Mouse (Mus musculus) forebrain, embryonic 10.5 days (tissue): ENCODE measurements around the gene Upf3b. TPM values are rescaled to one million over a fixed set of nuclear protein-coding genes. Genes with fewer than 3 reads are reported as not detected.
"Not testable (repeated sequence)": the region's sequence is repeated elsewhere in the genome, so short reads cannot be mapped to it uniquely, and the experiment has no call there.

ENCODE experiments used
- DNase-seq: peaks from one replicate; pipeline ENCODE4 v3.0.0-alpha.2; 2017; ENCODE audit warnings: low spot score; ENCODE audit errors: extremely low spot score
- H3K27ac ChIP-seq: fragments of 300-500 bp; sonication (generic); 2 replicates; pipeline ENCODE4 v1.5.1; 2016; ENCODE audit warnings: mild to moderate bottlenecking
- H3K27me3 ChIP-seq: fragments of 300-500 bp; sonication (generic); 2 replicates; pipeline ENCODE4 v1.6.1; 2016; ENCODE audit warnings: mild to moderate bottlenecking; ENCODE audit not compliant: poor library complexity, severe bottlenecking
- H3K36me3 ChIP-seq: fragments of 300-500 bp; sonication (generic); replicated peaks from 2 replicates; pipeline ENCODE4 v1.6.1; 2016; ENCODE audit warnings: mild to moderate bottlenecking, moderate library complexity
- H3K4me1 ChIP-seq: fragments of 300-500 bp; sonication (generic); 2 replicates; pipeline ENCODE4 v1.6.1; 2016
- H3K4me3 ChIP-seq: fragments of 300-500 bp; sonication (generic); 2 replicates; pipeline ENCODE4 v1.5.1; 2016; ENCODE audit warnings: mild to moderate bottlenecking, moderate library complexity
- H3K9me3 ChIP-seq: fragments of 300-500 bp; sonication (generic); 2 replicates; pipeline ENCODE4 v1.6.1; 2016; ENCODE audit warnings: mild to moderate bottlenecking, moderate library complexity
- WGBS: fragments of 180-500 bp; shearing (Covaris S2); methylation state at CpG from one replicate; pipeline ENCODE4 v1.1.7; 2016; 5-methylcytosine and 5-hydroxymethylcytosine counted together
- polyA plus RNA-seq: library from polyadenylated mRNA; unstranded; fragments of >200 nt; fragmentation: Nextera tagmentation; extraction: Ambion mirVana; gene quantifications from 2 replicates; pipeline ENCODE4 v1.2.1, GENCODE M21; 2016

The Upf3b gene
- polyA plus RNA-seq = 23.7 and 23.9 TPM in 2 replicates

DNA sequence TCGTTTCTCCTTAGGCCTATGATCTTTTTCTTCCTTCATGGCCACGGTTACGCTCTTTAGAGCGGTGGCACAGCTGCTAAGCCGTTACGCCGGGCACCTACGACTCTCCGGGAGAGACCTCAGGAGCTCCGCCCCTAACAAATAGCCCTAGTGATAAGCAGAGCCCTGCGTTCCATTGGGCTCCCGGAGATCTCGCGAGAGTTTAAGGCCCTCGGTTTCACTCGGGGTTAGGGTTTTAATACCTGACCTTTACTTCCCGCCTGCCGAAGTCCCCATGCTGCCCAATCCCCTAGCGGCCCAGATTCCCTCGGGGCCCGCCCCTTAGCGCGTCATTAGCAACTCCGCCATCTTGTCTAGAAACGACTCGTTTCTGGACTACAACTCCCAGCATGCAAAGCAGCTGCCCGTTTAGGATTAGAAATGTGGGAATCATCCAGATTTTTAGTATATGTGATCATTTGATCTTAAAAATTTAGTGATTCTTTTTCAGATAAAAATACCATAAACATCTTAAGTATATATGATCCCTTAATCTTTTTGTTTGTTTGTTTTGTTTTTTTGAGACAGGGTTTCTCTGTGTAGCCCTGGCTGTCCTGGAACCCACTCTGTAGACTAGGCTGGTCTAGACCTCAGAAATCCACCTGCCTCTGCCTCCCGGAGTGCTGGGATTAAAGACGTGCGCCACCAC is at the start of gene Upf3b:
Upf3b (minus strand) TSS at position 130 of the 688 bp plus-strand sequence.
- H3K4me3 ChIP-seq = peak within 1 kb of the TSS; percentile 63
- H3K9me3 ChIP-seq = no peaks in the 10 kb centered on the region
- DNase-seq = peak; percentile 90
- H3K36me3 ChIP-seq = peaks cover 20% of the 10 kb centered on the region
- H3K27ac ChIP-seq = peak within 1 kb of the TSS; percentile 89
- H3K4me1 ChIP-seq = no peaks in the 10 kb centered on the region
- peaks cover 1% of the 10 kb centered on the region for H3K27me3 ChIP-seq
- WGBS = 15% methylated on average over 30 of the region's 30 CpGs

DNA sequence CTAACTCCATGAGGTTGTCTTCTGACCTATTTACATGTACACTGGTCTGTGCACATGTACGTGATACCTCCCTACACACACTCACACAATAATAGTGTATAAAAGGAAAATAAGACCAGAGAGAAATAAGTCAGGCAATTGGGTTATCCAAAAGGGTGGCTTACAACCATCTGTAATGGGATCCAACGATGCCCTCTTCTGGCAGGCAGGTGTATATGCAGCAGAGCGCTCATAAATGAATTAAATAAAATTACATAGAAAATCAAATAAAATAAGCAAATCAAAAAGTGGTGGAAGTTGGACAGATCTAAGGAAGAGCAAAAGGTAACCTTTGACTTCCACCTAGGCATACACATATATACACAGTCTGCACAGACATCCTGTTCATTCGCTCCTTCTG is 47.7 kb upstream of the Upf3b start:
- H3K36me3 ChIP-seq = peaks cover 30% of the 10 kb centered on the region
- H3K27ac ChIP-seq = no peak overlapping the region
- no peak overlapping the region for H3K4me3 ChIP-seq
- no peaks in the 10 kb centered on the region for H3K27me3 ChIP-seq
- H3K4me1 ChIP-seq = no peaks in the 10 kb centered on the region
- no peak for DNase-seq
- H3K9me3 ChIP-seq = no peaks in the 10 kb centered on the region
- 66% methylated on average over 4 of the region's 4 CpGs for WGBS

DNA sequence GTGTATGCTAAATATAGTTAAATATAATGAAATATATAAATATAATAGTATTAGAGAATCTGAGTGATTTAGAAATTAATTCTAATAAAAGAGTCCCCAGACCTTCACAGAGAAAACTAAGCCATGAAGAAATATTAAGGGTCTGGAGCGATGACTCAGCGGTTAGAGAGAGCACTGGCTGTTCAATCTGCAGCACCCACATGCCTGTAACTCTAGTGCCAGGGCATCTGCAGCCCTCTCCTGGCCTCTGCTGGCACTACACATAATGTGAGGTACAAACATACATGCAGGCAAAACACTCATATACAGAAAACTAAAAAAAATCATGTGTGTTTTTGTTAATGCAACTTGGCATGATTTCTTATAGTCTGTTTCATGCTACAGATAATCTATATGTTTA is 34.8 kb upstream of the Upf3b start:
- 89% methylated on average over 2 of the region's 2 CpGs for WGBS
- Histone ChIP-seq H3K36me3 (peaks cover 49% of the 10 kb centered on the region), H3K9me3 (no peaks in the 10 kb centered on the region), H3K27me3 (no peaks in the 10 kb centered on the region), H3K4me3 (no peak overlapping the region), H3K4me1 (no peaks in the 10 kb centered on the region), H3K27ac (no peak overlapping the region)
- DNase-seq = no peak

DNA sequence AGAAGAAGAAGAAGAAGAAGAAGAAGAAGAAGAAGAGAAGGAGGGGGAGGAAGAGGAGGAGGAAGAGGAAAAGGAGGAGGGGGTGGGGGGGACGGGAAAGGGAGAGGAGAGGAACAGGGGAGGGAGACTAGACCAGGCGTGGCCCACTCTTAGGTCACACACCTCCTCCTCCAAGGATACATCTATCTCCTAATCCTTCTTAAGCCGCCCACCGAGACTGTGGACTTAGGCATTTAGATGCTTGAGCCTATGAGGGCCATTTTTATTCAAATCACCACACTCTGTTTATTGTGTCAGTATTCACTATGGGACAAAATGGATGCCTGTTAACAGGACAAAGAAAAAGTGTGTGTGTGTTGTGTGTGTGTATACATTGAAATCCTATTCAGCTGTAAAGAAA is 34.4 kb upstream of the Upf3b start:
- H3K4me1 ChIP-seq, DNase-seq, H3K4me3 ChIP-seq, H3K9me3 ChIP-seq, H3K27me3 ChIP-seq, H3K27ac ChIP-seq: not testable (repeated sequence)
- 82% methylated on average over 2 of the region's 4 CpGs for WGBS
- H3K36me3 ChIP-seq = peaks cover 49% of the 10 kb centered on the region

DNA sequence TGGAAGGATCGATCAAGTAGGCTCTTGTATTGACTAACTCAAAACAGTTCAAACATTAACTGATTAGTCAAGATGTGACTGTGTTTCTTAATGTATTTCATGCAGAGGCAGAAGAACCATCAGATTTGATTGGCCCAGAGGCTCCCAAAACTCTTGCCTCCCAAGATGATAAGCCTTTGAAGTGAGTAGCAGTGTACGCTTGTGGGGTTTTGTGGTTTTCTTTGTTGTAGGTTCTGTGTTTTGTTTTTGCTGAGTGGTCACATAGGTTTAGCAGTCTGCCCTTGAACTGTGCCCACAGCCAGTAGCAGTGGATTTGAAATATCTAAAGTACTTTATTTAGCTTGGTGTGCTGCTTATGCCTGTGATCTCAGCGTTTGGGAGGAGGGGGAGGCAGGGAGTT is 31.6 kb upstream of the Upf3b start:
- Histone ChIP-seq H3K27ac (no peak overlapping the region), H3K4me3 (no peak overlapping the region), H3K4me1 (no peaks in the 10 kb centered on the region), H3K27me3 (no peaks in the 10 kb centered on the region), H3K9me3 (no peaks in the 10 kb centered on the region), H3K36me3 (peaks cover 59% of the 10 kb centered on the region)
- 93% methylated on average over 3 of the region's 3 CpGs for WGBS
- DNase-seq = no peak

DNA sequence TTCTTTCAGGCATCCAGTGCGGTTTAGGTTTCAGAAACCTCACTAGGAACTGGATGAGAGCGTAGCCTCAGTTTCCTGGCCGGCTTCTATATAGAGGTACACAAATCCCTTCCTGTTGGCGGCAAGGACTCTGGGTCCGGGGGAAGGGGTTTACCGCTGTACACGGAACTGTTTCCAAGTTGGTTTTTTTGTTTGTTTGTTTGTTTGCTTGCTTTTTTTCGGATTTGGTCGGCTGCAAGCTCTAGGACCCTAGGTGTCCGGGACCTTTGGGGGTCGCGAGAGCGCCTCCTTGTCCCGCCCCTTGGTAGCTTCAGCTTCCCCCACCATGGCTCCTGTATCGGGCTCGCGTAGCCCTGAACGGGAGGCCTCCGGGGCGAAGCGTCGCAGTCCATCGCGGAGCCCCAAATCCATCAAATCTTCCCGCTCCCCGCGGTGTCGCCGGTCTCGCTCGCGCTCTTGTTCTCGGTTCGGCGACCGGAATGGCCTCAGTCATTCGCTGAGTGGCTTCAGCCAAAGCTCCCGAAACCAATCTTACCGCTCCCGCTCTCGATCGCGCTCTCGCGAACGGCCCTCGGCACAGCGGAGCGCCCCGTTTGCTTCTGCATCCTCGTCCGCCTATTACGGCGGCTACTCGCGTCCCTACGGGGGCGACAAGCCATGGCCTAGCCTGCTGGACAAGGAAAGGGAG is 16.7 kb upstream of the Upf3b start, which contains the start of gene Nkap:
Nkap (plus strand) TSS at position 125 of the 688 bp plus-strand sequence.
- WGBS = 16% methylated on average over 57 of the region's 58 CpGs
- Histone ChIP-seq H3K36me3 (peaks cover 8% of the 10 kb centered on the region), H3K27me3 (no peaks in the 10 kb centered on the region), H3K4me3 (peak within 1 kb of the TSS; percentile 70), H3K9me3 (no peaks in the 10 kb centered on the region), H3K4me1 (peaks cover 12% of the 10 kb centered on the region), H3K27ac (peak within 1 kb of the TSS; percentile 91)
- peak; percentile 58 for DNase-seq

DNA sequence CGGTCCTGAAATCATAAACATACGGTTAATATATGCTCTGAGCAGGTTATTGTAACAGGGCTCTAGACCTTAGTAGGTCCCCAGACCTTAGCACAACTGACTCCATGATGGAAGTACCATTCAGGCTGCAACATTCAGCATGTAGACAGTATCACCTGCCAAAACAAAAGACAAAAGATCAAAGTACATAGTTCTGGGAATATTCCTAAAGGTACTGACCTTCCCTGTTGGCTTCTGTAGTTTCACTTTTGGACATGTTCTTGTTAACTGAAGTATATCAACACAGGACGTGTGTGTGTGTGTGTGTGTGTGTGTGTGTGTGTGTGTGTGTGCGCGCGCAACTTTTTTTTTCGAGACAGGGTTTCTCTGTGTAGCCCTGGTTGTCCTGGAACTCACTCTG is 15.4 kb upstream of the Upf3b start:
- Histone ChIP-seq H3K27me3 (no peaks in the 10 kb centered on the region), H3K36me3 (no peaks in the 10 kb centered on the region; the same call in 1 of the 2 replicates), H3K27ac (no peak overlapping the region), H3K4me3 (no peak overlapping the region), H3K4me1 (peaks cover 12% of the 10 kb centered on the region), H3K9me3 (no peaks in the 10 kb centered on the region)
- no peak for DNase-seq
- 93% methylated on average over 7 of the region's 7 CpGs for WGBS

DNA sequence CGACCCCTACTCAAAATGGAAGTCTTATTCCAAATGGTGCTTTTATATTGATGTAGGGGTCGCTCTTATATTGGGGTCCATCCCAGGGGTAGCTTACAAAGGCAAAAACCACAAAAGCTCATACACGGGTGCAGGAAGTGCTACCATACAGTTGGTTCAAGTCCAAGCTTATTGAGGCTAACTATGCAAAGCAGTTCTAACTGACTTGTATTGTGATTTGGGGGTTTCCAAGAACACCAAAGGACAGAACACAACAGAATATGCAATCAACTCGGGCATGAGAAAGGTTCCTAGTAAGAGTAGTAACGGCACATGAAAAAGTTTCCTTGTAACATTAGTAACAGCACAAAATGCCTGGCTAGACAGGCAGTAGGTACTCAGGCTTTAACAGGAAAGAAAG is 10.1 kb upstream of the Upf3b start:
- 77% methylated on average over 5 of the region's 5 CpGs for WGBS
- H3K4me1 ChIP-seq = no peaks in the 10 kb centered on the region
- no peaks in the 10 kb centered on the region for H3K36me3 ChIP-seq
- peaks cover 20% of the 10 kb centered on the region for H3K27me3 ChIP-seq
- no peaks in the 10 kb centered on the region for H3K9me3 ChIP-seq
- H3K27ac ChIP-seq = no peak overlapping the region
- no peak overlapping the region for H3K4me3 ChIP-seq
- DNase-seq = no peak

DNA sequence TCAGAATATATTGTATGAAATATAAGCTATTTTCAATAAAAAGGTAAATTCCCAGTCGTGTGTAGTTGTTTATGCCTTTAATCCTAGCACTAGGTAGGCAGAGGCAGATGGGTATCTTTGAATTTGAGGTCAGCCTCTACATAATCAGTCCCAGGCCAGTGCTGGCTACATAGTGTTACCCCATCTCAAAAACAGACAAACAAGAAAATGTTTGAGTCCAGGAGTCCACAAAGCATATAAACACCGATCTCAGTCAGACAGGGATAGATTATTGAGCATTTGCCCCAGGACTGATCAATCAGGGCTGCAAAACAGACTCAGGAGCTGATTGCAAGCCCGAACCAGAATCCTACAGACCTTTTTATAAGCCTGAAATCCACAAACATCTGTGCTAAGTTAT is 9.5 kb upstream of the Upf3b start:
- DNase-seq = no peak
- WGBS = 66% methylated on average over 3 of the region's 3 CpGs
- H3K9me3 ChIP-seq = no peaks in the 10 kb centered on the region
- peaks cover 20% of the 10 kb centered on the region for H3K27me3 ChIP-seq
- H3K4me1 ChIP-seq = no peaks in the 10 kb centered on the region
- no peak overlapping the region for H3K4me3 ChIP-seq
- no peaks in the 10 kb centered on the region for H3K36me3 ChIP-seq
- H3K27ac ChIP-seq = no peak overlapping the region

DNA sequence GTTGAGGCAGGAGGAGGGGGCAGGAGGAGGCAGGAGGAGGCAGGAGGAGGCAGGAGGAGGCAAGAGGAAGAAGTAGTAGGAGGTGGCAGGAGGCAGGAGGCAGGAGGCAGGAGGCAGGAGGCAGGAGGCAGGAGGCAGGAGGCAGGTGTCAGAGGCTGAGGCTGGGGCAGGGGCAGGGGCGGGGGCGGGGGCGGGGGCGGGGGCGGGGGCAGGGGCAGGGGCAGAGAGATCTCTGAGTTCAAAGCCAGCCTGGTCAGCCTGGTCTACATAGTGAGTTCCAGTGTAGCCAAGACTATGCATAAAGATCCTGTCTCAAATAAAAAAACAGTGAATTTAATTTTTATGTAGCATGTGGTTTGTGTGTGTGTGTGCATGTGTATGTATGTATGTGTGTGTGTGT is 7.0 kb upstream of the Upf3b start:
- Histone ChIP-seq H3K4me3 (no peak overlapping the region), H3K27me3 (peaks cover 20% of the 10 kb centered on the region), H3K9me3 (no peaks in the 10 kb centered on the region), H3K4me1 (no peaks in the 10 kb centered on the region), H3K36me3 (no peaks in the 10 kb centered on the region), H3K27ac (no peak overlapping the region)
- no CpG with 5 or more reads among the region's 5 CpGs for WGBS
- DNase-seq = no peak

DNA sequence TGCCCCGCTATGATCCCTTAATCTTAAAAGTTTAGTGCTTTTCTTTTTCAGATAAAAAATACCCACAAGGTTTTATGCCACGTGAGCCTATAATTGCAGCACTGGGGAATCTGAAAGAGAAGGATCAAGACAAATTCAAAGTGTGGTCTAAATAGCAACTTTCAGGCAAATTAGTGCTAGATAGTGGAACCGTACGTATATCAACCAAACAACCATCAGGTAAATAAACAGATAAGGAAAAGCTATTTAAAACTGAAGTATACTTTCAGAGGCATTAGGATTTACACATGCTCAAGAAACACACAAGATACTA is 715 bp upstream of the Upf3b start:
- no peak for DNase-seq
- H3K27me3 ChIP-seq = peaks cover 6% of the 10 kb centered on the region
- H3K4me3 ChIP-seq = no peak overlapping the region
- no peak overlapping the region for H3K27ac ChIP-seq
- H3K9me3 ChIP-seq = no peaks in the 10 kb centered on the region
- no peaks in the 10 kb centered on the region for H3K4me1 ChIP-seq
- WGBS = 72% methylated on average over 4 of the region's 4 CpGs
- peaks cover 17% of the 10 kb centered on the region for H3K36me3 ChIP-seq

DNA sequence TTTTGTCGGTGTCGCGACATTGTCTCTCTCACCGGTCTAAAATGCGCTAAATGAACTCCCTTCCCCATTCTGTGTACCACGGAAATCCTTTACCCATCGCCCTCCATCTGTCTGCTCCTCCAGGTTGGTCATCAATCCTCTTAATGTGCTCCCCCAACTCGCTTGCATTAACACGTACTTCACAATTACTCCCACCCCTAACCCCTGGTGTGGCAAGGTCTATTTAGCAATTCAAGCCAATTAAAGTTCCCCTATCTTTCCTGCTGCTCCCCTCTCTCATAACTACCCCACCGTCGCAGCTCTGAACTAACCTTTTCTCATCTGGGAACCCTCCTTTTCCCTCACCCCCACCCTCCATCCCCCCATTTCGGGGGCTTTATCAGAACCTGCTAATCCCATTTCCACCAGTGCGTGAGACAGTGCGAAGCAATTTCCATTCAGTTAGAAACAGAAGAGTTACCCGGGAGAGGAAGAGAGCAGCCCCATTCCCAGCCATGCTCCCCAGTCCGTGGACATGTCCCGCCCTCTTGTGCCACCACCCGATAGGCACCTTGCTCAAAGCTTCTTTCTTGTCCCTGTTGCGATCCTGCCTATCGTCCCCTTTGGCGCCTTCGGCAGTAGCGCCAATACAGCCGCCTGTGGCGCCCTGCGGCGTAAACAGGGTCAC is 463 bp downstream of the Upf3b start:
- WGBS = 12% methylated on average over 27 of the region's 27 CpGs
- no peak for DNase-seq
- Histone ChIP-seq H3K9me3 (no peaks in the 10 kb centered on the region), H3K36me3 (peaks cover 24% of the 10 kb centered on the region), H3K4me1 (no peaks in the 10 kb centered on the region), H3K4me3 (peak overlapping the region; percentile 63), H3K27ac (peak overlapping the region; percentile 89), H3K27me3 (no peaks in the 10 kb centered on the region)

DNA sequence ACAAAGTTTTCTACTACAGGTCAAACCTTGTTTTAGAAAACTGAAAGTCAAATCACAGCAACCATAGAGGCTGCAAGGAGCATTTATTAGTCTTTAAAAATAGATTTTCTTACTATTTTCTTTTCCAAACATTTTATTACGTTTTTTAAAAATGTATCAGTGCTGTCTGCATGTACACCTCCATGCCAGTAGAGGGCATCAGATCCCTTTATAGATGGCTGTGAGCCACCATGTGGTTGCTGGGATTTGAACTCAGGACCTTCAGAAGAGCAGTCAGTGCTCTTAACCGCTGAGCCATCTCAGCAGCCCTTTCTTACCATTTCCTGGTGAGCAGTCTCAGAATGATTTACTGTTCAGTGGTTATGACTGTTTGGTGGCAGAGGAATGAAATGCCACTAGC is 6.3 kb downstream of the Upf3b start:
- H3K27me3 ChIP-seq = no peaks in the 10 kb centered on the region
- WGBS = 75% methylated on average over 2 of the region's 2 CpGs
- no peaks in the 10 kb centered on the region for H3K4me1 ChIP-seq
- H3K4me3 ChIP-seq = no peak overlapping the region
- no peaks in the 10 kb centered on the region for H3K9me3 ChIP-seq
- DNase-seq = no peak
- peaks cover 76% of the 10 kb centered on the region for H3K36me3 ChIP-seq
- no peak overlapping the region for H3K27ac ChIP-seq
